Mouse (Mus musculus) ES-CJ7 (cell line): ENCODE measurements around the gene Mbd5.

ENCODE experiments used
- DNase-seq: peaks from one replicate; pipeline ENCODE4 v3.0.0; 2011; ENCODE audit warnings: low read depth, low spot score

The Mbd5 gene

DNA sequence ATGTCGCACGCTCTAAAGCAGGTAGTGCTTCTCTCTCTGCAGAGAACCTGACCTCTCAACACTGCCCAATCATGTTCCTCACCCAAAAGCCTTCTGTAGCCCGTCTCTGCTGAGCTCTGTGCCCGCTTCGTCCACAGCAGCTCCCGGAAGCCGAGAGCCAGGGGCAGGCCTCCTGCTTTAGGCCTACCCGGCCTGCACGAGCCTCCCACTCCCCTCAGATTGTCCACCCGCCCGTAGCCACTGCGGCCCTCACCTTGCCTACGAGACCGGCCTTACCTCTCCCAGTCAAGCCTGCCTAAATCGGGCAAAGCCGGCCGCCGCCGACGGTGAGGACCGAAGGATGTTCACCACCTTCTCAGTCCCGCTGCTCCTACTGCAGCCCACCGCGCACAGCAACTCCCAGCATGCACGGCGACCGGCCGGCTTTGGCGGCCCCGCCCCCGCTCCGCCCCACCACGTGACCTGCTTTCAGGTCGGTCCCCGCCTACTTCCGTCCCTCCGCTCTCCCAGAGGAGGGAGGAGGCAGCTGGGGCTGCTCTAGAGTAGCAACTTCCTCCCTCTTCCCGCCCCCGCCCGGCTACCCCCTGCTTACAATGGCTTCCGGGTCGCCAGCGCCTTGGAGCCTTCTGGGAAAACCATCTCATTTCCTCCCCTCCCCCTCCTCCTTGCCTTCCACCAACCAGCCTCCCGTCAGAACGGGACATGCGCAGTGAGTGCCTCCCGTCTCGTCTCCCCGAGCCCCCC lies at the start of gene Mbd5:
Mbd5 (plus strand) TSS at position 668 of the 744 bp plus-strand sequence.
- peak; percentile 98 for DNase-seq

DNA sequence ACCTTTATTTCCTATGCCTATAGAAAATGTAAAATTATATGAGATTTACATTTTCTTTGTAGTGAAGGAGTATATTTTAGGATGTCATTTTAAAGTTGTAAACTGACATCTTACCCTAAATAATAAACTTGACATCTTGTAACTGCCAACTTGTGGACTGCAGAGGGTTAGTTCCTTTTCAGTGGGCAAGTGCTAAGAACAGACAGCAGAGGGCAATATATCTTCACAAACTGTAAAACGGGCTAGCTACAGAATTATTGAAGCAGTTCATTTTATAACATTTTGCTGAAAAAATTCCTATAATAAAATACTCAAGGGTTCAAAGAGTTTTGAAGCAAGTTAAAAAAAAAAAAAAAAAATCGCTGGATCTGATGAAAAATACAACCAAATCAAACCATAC lies 40.4 kb upstream of the Mbd5 start:
- DNase-seq = peak; percentile 24

DNA sequence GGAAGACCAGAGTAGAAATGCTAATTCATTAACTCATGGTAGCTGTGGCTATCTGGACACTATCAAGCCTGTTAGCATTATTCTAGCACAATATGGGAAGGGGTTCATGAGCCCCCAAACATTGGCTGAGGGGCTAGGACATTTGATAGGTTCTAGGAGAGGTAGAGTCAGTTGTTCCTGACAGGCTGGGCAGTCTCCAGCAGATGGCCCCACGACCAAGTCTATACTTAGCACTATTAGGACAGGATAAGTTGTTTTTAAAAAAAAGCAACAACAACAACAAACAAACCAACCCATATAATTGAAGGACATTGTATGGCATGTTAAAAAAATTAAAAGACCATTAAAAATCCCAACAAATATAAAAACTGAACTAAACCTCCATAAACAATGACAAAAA lies 35.1 kb upstream of the Mbd5 start:
- no peak for DNase-seq

DNA sequence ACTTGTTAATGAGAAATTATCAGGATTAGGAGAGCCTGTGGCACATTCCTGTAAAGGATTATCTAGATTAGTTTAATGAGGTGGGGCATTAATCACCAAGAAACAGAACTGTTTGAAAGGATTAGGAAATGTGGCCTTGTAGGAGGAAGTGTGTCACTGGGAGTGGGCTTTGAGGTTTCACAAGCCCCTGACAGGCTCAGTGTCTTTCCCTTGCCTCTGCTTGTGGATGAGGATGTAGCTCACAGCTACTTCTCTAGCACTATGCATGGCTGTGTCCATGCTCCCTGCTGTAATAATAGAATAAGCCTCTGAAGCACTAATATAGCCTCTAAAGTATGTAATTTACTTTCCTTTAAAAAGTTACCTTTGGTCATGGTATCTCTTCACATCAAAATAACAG lies 33.5 kb upstream of the Mbd5 start:
- DNase-seq = no peak

DNA sequence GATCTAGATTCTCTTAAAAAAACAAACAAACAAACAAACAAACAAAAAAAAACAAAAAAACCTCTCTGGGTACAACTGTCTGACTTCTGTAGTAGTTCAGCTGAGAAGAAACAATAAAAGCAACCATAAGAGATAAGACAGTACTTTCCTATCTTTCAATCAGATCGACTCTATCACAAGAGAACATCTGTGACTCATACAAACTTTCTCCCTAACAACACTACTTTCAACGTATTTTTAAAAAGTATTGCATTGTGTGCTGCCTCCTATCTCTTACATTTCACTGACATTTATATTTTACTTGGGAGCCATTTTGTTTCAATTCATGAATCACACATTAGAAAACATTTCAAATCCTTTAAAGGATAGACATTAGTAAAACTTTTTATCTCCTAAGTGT lies 14.2 kb upstream of the Mbd5 start:
- DNase-seq = no peak

DNA sequence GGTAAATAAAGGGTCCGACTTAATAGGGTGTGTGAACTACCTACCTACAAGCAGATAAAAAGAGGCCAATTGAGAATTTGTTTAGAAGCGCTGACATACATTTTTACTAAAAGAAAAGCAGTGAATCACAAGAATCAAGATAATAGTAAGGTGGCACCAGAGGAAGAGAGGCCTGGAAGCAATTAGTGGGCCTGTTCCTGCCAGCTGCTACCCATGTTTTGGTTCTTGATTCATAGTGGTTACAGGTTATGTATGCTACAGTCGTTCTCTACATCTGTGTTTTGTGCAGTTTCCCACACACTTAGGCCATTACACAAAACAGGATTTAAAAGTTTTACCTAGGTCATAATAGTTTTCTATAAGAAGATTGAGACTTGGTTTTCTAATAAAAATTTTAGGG lies 1.5 kb upstream of the Mbd5 start:
- DNase-seq = no peak

DNA sequence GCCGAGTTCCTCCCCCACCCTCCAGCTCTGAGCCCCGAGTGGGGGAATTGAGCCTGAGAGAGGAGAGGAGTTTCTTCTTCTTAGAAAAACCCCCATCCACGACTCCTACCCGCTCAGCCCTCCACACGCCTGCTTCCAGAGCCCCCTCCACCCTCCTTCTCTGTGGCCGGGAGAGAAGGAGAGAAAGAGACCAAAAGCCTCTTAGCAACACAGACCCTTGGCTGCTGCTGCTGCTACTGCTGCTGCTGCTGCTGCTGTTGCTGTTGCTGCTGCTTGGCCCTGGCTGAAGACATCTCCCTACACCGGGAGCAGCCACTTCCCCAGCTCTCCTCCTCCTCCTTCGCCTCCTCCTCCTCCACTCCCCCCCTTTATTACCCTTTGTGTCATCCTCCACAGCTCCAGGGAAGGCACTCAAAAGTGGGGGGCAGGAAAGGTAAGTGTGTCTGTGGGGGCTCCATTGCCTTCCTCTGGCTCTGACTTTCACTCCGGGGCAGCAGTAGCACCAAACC lies 489 bp downstream of the Mbd5 start:
- DNase-seq = peak; percentile 48

DNA sequence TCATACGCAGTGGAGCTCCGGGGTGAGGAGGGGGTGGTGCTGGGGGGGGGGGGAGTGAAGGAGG lies 776 bp downstream of the Mbd5 start, which contains the start of gene Orc4:
Orc4 (minus strand) TSS at position 26 of the 64 bp plus-strand sequence.
- DNase-seq = no peak

DNA sequence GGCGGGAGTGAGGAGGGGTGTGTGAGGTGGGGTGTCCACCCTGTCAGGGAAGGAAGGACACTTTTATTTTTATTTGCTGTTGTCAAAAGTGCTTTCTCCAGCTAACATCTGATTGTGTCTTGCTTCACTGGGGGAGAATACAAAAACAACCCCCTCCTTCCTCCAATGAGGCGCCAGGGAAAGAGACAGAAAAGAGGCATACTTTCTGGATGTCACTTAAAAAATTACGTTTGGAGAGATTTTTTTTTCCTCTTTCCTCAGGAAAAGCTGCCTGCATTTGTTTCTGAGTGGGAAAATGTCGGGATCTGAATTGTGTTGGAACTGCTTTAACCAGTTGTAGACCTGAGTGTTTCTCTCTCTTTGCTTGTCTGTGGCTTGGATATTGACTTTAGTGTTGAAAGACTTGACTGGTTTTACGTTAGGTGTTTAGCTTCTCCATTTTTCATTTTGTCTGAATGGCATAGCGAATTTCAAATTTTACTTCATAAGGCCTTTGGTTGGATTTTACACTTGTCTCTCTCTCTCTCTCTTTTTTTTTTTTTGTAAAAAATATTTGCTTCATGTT lies 1.1 kb downstream of the Mbd5 start:
- no peak for DNase-seq

DNA sequence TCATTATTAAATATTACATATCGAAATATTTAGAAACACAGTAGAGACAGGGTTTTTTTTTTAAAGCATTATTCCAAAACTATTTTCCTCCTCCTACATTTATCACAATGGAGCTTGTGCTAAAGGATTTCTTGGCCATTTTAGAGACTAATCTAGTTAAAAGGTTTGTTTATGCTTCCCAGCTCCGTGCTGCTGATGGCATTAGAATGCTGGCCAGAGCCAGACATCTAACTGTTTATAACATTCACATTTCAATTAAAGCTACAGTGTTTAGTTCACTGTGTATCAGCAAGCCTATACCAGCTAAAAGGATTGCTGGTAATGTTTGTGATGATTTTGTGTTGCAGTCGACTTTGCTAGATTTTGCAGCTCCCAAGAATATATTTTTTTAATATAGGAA lies 7.3 kb downstream of the Mbd5 start:
- no peak for DNase-seq

DNA sequence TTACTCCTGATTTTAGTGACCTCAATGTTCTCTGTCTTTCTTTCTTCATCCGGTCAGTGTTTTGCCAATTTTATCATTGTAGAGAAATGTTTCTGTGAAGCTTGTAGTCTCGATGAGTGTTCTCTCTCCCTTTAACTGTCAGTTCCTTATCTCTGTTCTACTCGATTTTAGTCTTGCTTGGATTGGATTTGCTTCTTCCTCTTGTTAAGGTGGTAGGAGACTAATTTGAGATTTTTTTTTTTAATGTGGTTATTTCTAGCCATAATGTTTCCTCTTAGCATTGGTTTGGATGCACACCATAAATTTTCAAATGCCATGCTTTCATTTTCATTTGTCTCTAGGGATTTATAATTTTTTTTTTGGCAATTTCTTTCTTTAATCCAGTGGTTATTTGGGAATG lies 29.6 kb downstream of the Mbd5 start:
- DNase-seq = no peak

DNA sequence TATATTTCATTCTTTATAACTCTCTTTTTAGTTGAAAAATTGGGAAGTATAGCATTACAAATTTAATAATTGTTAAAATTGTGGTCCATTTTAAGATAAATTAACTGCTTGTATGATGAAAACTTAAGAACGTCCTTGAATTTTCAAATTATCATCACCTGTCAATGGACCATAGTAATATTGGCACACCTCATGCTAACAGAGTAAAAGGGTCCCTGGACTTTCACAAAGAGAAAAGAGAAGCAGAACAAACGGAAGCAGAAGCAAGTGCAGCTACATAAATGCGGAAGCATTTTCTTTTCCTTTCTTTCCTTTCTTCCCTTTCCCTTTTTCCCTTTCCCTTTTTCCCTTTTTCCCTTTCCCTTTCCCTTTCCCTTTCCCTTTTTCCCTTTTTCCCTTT lies 41.0 kb downstream of the Mbd5 start:
- DNase-seq = no peak

DNA sequence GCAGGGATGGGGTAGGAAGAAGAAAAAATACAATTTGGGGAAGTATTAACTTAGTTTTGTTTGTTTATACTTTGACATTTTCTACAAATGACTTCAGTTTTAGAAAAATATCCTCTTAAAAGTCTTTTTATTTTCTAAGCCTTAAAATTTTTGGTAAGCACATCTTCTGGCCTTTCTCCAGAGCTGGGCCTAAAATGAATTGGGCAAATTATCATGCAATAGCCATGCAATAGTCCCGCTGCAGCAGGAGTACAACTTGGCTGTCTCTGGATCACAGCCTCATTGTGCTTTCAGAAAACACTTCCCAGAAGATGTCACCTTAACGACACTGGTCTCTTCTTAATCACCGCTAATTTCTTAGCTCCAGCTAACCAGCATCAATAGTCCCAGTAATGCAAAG lies 91.2 kb downstream of the Mbd5 start:
- DNase-seq = no peak

DNA sequence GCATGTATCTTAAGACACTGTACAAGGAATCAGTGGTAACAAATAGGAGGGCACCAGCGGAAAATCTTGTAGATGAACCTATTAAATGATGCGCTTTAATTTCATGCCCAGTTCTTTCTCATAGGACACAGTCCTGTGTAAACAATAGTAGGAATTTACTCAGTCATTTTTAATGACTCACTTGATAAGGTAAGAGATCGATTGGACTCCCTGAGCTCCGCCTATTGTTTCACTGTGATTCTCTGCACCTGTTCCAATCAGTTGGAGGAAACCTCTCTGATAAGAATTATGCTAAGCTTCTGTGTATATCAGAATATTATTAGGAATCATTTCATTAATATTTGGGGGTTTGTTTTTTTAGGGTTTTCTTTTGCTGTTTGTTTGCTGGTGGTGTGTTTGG lies 100.7 kb downstream of the Mbd5 start:
- no peak for DNase-seq

DNA sequence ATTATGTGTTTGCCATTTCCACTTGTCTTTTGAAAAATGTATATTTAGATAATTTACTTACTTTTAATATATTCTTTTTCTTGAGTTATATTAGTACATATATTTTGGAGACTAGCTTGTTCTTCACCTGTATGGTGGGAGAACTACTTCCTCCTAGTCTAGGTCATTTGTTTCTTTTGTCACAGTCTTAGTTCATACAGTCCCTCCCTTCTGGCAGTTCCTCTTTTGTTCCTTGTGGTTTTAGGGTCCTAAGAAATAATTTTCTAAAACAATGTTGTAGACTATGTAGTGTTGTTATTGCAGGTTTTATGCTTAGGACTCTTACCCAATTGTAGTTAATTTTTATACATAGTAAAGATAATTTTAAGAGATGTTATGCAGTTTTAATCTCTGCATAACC lies 118.6 kb downstream of the Mbd5 start:
- no peak for DNase-seq

DNA sequence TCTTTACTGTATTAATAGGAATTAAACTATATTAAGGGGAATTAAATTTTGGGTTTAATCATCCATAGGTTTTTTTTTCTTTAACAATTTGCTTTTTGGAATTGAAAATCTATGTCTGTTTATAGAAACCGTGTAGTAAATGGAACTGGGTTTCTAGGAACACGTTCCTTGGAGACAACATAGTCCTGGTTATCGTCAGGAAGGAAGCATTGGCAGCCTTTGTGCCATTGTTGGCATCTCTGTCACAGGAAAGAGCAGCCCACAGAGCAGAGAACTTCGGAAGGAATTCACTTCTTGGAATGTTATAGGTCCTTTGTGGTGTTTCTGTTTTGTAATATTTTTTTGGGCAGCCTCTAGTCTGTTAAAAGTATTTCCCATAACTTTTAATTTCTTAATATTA lies 135.7 kb downstream of the Mbd5 start:
- DNase-seq = no peak

DNA sequence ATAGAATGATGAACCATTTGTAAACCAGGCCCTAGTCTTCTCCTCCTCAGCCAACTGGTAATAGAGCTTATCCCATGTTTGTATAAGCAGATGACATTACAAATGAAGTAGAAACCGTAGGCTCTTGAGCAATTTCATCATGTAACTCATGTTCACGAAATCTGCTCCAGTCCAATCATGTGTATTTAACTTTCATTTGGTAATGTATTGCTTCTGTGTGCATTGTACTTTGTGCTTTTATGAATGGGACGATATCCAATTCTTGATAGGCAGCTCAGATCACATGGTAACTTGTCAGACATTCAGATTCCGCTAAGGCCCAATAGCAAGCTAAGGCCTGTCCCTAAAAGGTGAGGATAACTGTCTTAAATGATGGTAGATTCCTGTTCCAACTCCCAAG lies 141.5 kb downstream of the Mbd5 start:
- DNase-seq = no peak

DNA sequence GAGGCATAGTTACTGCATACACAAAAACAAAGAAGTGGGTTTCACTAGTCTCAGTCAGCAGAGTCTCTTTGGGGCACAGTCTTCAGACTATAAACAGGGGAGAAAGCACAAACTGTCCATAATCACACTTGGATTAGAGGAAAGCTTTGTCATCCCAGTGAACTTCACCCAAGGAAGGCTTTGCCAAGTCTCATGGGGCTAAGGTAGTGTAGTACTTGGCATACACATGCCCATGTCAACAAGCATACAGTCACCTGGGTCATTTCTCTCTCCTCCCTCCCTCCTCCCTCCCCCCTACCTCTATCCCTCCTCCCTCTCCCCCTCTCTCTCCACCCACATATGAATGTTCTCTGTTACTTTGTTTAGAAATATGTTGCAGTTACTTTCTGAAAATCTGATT lies 147.5 kb downstream of the Mbd5 start:
- DNase-seq = no peak

DNA sequence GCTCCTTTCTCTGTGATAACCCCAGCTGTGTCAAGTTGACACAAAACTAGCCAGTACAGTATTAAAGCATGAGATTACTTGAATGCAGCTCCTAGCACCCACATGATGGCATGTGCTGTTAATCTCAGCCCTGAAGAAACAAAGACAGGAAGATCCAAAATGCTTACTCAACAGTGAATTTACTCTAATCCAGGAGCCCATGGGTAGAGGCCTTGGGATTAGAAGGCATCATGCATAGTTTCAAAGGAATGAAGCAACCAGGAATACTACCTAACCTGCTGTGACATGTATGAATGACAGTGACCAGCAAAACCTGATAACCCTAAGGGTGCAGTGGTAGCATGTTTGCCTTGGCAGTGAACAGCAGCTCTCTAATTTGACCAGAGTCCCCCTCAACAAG lies 159.6 kb downstream of the Mbd5 start:
- no peak for DNase-seq

DNA sequence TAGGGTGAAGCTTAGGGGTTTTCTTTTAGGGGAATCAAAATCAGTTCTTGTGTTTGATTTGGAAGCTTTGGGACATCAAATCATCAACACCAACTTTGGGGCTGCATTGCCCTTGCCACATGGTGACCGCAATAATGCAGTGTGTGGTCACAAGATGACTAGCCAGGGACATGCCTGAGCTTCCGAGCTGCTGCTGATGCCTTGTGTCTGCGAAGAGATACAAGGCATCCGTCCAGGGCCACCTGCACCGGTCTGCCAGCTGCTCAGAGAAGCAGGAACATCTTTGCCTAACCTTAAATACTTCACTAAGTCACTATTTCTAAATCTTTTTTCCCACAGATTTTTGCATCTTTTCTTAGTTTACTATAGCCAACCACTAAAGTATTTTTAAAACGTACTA lies 170.6 kb downstream of the Mbd5 start:
- DNase-seq = no peak

DNA sequence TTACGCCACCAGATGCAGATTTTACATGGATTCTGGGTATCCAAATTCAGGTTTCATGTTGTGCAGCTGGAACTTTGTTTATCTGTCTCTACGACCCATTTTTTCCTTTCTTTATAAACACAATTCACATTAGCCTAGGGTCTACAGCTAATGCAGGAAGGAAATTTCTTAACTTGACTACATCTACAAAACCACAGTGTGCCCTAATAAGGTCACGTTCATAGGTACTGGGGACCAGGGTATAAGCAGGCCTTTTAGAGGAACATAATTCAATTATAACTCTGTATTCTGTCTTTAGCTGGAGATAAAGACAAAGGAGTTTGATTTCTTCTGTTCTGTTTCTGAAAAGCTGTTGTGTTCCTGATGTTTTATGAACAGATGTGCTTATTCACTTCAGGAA lies 172.3 kb downstream of the Mbd5 start:
- no peak for DNase-seq

DNA sequence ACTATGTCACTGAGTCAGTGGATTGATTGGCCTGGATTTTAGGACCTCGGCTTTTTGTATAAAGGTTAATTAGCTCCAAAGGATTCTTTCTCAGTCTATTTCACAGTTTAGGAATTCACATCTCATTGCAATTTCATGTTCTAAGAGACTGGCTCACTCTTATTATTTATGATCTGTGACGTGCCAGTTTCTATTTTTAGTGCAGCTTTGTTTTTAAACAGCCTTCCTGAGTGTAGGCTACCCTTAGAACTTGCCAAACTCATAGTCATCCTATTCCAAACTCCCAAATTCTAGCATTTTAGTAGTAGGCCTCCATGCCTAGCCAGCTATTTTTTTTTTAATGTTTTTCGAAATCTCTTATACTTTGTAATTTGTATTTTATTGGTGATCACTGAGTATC lies 192.9 kb downstream of the Mbd5 start:
- DNase-seq = no peak

DNA sequence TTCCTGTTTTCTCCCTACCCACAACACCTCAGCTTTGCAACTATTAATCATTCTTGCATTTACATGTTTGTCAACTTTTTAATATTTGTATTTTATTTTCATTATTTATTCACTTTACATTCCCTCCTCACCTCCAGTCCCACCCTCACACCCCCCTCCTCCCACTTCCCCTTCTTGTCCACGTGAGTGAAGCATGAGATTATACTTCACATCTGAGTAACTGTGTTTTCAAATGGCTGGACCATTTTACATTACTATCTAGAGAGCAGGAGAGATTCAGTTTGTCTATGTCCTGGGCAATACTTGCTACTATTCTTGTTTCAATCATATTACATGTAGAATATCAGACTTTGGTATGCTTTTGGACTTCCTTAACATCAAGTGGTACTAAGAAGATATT lies 204.3 kb downstream of the Mbd5 start:
- no peak for DNase-seq

DNA sequence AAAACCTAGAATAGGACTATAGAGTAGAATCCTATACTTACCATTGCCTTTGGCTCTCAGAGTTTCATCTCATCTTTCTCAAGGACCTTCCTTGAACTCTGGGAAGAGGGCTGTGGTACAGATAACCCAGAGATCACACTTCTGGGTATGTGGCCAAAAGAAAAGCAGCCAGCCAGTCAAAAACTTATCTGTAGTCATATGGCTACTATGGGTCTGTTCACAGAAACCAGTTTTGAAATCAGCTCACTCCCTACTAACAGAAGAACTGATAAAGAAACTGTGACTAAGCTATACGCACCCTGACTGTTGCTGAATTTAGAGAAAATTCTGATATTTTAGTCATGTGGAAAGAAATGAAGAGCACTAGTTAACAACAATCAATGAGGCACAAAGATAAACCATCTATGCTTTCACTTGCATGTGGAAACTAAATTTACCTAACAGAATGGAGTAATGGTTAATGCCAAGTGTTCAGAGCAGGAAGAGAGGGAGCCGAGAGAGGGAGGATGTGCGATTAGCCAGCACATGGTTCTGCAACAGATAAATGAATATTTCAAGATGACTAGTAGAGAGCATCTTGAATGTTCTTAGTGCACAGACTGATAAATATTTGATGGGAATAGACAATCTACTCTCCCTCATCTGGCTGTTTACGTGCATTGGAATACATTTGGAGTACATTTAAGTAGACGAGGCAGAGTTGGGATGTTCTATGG lies 211.1 kb downstream of the Mbd5 start:
- DNase-seq = no peak
